Mouse (Mus musculus): Measurements from ENCODE around the gene Lpcat1.

Lpcat1 gene

DNA sequence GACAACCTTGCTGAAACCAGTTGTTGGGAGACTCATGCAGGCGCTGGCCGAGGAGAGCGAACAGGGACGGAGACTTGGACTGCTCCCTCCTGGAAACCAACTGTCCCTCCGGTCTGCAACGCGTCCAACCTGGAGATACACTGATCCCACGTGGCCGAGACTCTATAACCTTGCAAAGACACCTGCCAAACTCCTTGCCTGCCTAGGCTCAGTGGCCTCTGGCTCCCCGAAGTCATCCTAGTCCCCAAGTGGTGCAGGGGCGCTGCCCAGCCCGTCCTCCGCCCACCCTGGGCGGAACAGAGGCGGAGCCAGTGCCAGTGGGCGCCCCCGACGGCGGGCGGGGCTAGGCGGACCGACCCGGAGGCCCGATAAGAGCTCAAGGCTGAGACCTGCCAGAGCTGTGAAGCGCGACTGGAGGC lies 69.4 kb downstream of the Lpcat1 start, which contains the start of gene Slc6a3:
TSS of gene Slc6a3 (plus strand) at position 345 of the 419 bp plus-strand sequence.
- no peak for DNase-seq (ENCODE audit: low spot score)

DNA sequence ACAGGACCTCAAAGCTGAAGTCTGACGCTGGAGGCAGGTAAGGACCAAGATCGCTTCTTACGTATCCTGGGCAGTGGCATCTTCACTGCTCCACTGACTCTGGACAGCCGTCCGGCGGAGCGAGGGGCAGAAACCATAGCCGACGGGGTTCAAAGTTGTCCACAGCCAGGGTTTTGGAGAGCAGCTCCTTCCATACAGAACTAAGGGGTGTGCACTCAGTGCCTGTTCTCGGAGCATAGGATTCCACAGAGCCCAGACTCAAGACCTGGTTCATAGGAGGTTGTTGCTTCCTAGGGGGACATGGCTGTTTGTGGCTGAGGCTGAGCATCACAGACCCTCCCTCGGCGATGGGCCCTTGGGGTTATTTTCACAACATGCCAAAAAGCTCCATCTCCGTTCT lies 69.8 kb downstream of the Lpcat1 start:
- DNase-seq (ENCODE audit: low spot score) = no peak

DNA sequence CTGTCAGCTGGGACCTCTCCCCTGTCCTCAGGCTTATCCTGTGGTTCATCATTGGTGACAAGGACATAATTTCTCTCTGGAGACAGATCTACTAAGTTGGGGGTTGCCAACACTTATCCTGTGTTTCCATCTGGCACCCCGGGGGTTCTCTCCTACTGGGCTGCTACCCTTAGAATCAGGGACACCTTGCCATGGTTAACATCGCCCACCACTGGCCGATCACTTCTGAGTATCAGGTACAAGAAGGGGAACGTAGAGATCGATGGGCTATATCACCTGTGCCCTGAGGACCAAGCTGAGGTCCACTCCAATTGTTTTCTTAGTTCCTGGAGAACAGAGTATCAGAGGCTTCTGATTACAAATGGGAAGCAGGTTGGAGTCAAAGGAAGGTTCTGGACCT lies 97.2 kb downstream of the Lpcat1 start:
- DNase-seq (ENCODE audit: low spot score) = no peak

All from T-cell, adult 2 months (primary cell).